Mouse (Mus musculus): ENCODE results near the gene Lpar5. TPM values are rescaled to one million over a fixed set of nuclear protein-coding genes. Genes with fewer than 3 reads are reported as not detected.

The Lpar5 gene
- polyA plus RNA-seq, 1 experiment, result not detected

DNA sequence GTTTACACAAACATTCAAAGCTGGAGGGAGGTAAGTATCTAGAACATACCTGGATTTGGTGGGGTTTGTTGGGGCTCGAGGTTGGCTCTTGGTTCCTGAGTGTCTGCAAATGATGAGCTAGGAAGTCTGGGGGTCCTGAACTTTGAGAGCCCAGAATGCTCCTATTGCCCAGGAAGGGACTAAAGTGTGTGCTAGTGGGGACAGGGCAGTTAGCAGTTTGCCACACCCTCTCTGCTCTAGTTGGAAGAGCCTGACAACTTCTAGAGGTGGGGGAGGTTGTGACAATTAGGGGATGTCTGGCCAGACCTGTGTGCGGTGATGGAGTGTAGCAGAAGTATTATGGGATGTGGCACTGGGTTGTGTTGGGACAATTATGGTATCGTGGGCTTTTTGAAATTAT, 27.1 kb downstream of the Lpar5 start:
- Histone ChIP-seq H3K4me3 (ENCODE audit: insufficient read depth, low read length) (no peak overlapping the region), H3K27ac (ENCODE audit: insufficient read depth, low read length) (no peak overlapping the region), H3K4me1 (ENCODE audit: control insufficient read depth, insufficient read depth, low read length) (peaks cover 12% of the 10 kb centered on the region)
- TF ChIP-seq POLR2A (IDR thresholded peaks at IDR 0.05; ENCODE audit: low read depth, low read length), result no peak
- no peak for TF ChIP-seq CTCF (IDR thresholded peaks at IDR 0.05; ENCODE audit: borderline replicate concordance, insufficient read depth, low read length)

DNA sequence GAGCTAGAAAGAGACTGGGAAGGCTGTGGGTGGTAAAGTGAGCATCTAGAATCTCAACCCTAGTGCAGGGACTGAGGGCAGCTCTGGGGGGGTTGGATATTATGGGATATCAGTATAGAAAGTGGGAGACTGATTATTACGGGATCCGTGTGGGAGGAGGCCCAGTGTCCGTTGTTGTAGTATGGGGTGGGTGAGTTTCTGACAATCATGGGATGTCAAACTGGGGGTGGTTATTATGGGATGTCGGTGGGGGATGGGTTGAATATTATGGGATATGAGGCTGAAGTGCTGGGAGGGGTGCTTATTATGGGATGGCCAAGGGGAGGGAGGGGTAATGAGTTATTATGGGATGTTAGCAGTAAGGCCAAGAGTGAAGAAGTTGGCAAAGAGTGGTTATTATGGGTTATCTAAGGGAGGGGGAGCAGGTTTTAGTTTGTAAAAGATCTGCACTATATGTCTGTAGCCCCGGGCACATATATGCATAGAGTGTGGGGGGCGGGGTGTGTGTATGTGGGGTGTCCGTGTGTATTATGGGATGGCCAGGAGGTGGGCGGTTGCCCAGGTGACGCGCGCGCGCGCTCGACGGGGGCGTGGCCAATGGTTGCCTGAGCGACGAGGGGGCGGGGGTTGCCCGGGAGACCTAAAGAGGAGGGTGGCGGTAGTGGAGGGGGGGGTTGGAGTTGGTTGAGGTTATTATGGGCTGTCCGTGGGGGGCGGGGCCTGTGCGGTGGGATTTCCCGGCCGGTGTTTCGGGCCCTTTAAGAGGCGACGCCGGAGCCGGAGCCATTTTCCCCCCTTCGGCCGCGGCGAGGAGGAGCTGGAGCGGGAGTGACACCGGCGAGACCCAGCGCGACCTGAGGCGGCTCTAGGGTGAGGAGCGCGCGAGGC, 27.9 kb downstream of the Lpar5 start, which contains the start of gene Chd4:
TSS of gene Chd4 (plus strand) at position 591 of the 888 bp plus-strand sequence.
- TF ChIP-seq CTCF (IDR thresholded peaks at IDR 0.05; ENCODE audit: borderline replicate concordance, insufficient read depth, low read length), result no peak
- TF ChIP-seq POLR2A (IDR thresholded peaks at IDR 0.05; ENCODE audit: low read depth, low read length), result peak; percentile 92
- H3K4me3 ChIP-seq (ENCODE audit: insufficient read depth, low read length), result peak within 1 kb of the TSS; percentile 99
- peaks cover 12% of the 10 kb centered on the region for H3K4me1 ChIP-seq (ENCODE audit: control insufficient read depth, insufficient read depth, low read length)
- peak within 1 kb of the TSS; percentile 86 for H3K27ac ChIP-seq (ENCODE audit: insufficient read depth, low read length)

GRCm38 (mm10) chr6:125096279-125096596, 28.5 kb downstream of the Lpar5 start:
- peak overlapping the region; percentile 86 for H3K27ac ChIP-seq (ENCODE audit: insufficient read depth, low read length)
- peaks cover 12% of the 10 kb centered on the region for H3K4me1 ChIP-seq (ENCODE audit: control insufficient read depth, insufficient read depth, low read length)
- no peak for TF ChIP-seq CTCF (IDR thresholded peaks at IDR 0.05; ENCODE audit: borderline replicate concordance, insufficient read depth, low read length)
- H3K4me3 ChIP-seq (ENCODE audit: insufficient read depth, low read length), result peak overlapping the region; percentile 99

DNA sequence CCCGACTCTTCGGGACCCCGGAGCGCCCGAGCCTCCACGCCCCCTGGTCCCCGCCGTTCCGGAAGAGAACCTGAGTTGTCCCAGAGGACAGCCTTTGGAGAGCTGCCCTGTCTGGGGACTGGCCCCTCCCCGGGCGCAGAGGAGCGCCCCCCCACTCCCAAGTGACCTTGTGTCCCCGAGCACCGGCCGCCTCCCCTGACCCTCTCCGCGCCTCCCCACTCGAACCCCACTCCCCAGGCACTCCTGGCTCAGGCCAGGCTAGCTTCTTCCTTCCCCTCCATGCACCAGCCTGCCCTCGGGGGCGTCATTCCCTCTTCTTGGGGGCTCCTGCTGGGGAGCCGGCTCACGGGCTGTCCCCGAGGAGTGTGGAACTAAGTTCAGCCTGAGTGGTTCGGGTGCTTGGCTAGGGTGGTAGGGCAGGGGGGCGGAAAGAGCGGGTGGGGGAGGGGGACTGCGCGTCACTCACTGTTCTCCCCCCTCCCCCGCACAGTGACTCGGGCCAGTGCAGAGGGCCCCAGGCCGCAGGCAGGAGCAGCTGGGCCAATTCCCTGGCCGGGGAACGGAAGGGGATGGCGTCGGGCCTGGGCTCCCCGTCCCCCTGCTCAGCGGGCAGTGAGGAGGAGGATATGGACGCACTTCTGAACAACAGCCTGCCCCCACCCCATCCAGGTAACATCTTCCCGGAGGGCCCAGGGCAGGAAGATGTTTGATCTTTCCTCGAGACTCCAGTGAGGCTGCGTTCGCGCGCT, 29.1 kb downstream of the Lpar5 start:
- TF ChIP-seq POLR2A (IDR thresholded peaks at IDR 0.05; ENCODE audit: low read depth, low read length), result peak; percentile 46; the same call in 1 of the 2 replicates
- TF ChIP-seq CTCF (IDR thresholded peaks at IDR 0.05; ENCODE audit: borderline replicate concordance, insufficient read depth, low read length), result no peak
- H3K27ac ChIP-seq (ENCODE audit: insufficient read depth, low read length), result no peak overlapping the region
- H3K4me1 ChIP-seq (ENCODE audit: control insufficient read depth, insufficient read depth, low read length), result peaks cover 12% of the 10 kb centered on the region

GRCm38 (mm10) chr6:125097346-125097689, 29.6 kb downstream of the Lpar5 start:
- peaks cover 12% of the 10 kb centered on the region for H3K4me1 ChIP-seq (ENCODE audit: control insufficient read depth, insufficient read depth, low read length)
- H3K27ac ChIP-seq (ENCODE audit: insufficient read depth, low read length), result no peak overlapping the region

More for the DNA sequence above, 29.1 kb downstream of the Lpar5 start:
- peak overlapping the region; percentile 99 for H3K4me3 ChIP-seq (ENCODE audit: insufficient read depth, low read length)

DNA sequence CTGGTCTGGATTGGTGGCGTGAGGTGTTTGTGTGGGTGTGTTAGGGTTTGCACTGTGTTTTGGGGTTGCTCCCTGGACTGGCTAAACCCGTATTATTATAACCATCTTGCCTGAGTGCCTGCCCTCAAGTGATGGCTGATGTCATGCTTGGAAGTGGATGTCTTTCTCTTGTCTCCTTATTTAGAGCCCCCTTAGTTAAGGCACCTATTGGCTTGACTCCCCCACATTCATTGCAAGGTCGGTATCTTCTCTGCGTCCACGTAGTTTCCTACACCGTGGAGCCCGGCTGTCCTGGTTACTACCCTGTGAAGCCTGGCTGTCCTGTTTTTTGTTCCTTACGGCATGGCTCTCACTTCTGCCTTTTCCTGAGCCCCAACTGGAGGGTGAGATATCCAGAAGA, 30.2 kb downstream of the Lpar5 start:
- no peak for TF ChIP-seq POLR2A (IDR thresholded peaks at IDR 0.05; ENCODE audit: low read depth, low read length)
- no peak for TF ChIP-seq CTCF (IDR thresholded peaks at IDR 0.05; ENCODE audit: borderline replicate concordance, insufficient read depth, low read length)
- Histone ChIP-seq H3K4me1 (ENCODE audit: control insufficient read depth, insufficient read depth, low read length) (peaks cover 12% of the 10 kb centered on the region), H3K27ac (ENCODE audit: insufficient read depth, low read length) (no peak overlapping the region), H3K4me3 (ENCODE audit: insufficient read depth, low read length) (peak overlapping the region; percentile 99)

More at GRCm38 (mm10) chr6:125097346-125097689, 29.6 kb downstream of the Lpar5 start:
- TF ChIP-seq POLR2A (IDR thresholded peaks at IDR 0.05; ENCODE audit: low read depth, low read length), result no peak
- TF ChIP-seq CTCF (IDR thresholded peaks at IDR 0.05; ENCODE audit: borderline replicate concordance, insufficient read depth, low read length), result no peak
- peak overlapping the region; percentile 99 for H3K4me3 ChIP-seq (ENCODE audit: insufficient read depth, low read length)

- Histone ChIP-seq H3K4me1 (ENCODE audit: control insufficient read depth, insufficient read depth, low read length) (peaks cover 12% of the 10 kb centered on the region), H3K4me3 (ENCODE audit: insufficient read depth, low read length) (peak overlapping the region; percentile 99), H3K27ac (ENCODE audit: insufficient read depth, low read length) (no peak overlapping the region)
- TF ChIP-seq CTCF (IDR thresholded peaks at IDR 0.05; ENCODE audit: borderline replicate concordance, insufficient read depth, low read length) (no peak), POLR2A (IDR thresholded peaks at IDR 0.05; ENCODE audit: low read depth, low read length) (no peak)
Observed at GRCm38 (mm10) chr6:125098513-125098912, 30.8 kb downstream of the Lpar5 start.

DNA sequence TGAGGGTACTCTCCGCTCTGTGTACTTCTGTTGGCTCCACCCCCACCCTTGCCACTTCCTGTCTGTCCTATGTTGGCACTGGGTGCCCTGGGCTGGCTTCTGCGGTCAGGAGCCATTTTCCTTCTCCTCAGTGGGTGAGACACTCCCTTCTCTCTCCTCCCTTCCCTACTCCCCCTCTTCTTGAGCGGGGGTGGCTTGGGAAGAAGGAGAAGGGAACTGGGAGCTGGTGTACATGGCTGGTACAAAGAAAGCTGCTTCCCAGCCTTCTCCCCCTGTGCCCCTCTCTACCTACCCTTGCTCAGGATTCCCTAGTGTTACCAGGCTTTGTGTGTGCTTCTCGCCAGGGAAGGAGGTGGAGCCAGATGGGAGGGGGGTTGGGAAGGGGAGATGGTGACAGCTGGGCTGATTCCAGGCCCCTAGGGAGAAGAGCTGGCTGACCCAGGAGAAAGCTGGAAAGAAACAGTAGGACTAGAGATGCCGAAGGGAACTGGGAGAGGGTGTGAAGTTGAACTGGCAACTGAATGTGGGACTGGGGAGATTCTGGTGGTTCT, 31.8 kb downstream of the Lpar5 start:
- H3K27ac ChIP-seq (ENCODE audit: insufficient read depth, low read length), result no peak overlapping the region
- TF ChIP-seq CTCF (IDR thresholded peaks at IDR 0.05; ENCODE audit: borderline replicate concordance, insufficient read depth, low read length), result no peak
- TF ChIP-seq POLR2A (IDR thresholded peaks at IDR 0.05; ENCODE audit: low read depth, low read length), result no peak
- peaks cover 12% of the 10 kb centered on the region for H3K4me1 ChIP-seq (ENCODE audit: control insufficient read depth, insufficient read depth, low read length)
- no peak overlapping the region for H3K4me3 ChIP-seq (ENCODE audit: insufficient read depth, low read length)

DNA sequence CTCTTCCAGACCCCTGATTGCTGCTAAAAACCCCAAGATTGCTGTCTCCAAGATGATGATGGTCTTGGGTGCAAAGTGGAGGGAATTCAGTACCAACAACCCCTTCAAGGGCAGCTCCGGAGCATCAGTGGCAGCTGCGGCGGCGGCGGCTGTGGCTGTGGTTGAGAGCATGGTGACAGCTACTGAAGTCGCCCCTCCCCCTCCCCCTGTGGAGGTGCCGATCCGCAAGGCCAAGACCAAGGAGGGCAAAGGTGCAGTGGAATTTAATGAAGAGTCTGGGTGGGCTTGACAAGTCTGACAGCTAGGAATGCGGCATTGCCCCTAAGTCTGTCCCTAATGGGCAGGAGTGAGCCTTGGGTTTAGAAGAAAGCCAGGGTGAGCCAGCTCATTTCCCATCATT, 33.7 kb downstream of the Lpar5 start:
- no peak for TF ChIP-seq POLR2A (IDR thresholded peaks at IDR 0.05; ENCODE audit: low read depth, low read length)
- TF ChIP-seq CTCF (IDR thresholded peaks at IDR 0.05; ENCODE audit: borderline replicate concordance, insufficient read depth, low read length), result no peak
- Histone ChIP-seq H3K4me3 (ENCODE audit: insufficient read depth, low read length) (no peak overlapping the region), H3K4me1 (ENCODE audit: control insufficient read depth, insufficient read depth, low read length) (peaks cover 12% of the 10 kb centered on the region), H3K27ac (ENCODE audit: insufficient read depth, low read length) (no peak overlapping the region)

All from embryonic fibroblast, embryonic 13.5 days (primary cell).